In genomic region chr10:81432169-81432867, GRCm38 (mm10) we compare ENCODE assay signal across 8 mouse cellular contexts. TPM values are rescaled to one million over a fixed set of nuclear protein-coding genes. Genes with fewer than 3 reads are reported as not detected.
DNase-seq lines count a peak whose midpoint lies in the region; ATAC-seq lines count a peak whose summit lies in the region.

No protein-coding gene starts in this region.

- H3K27ac ChIP-seq in kidney, embryonic 15.5 days, result peak overlapping the region; percentile 58; the same call in 1 of the 2 replicates
- peak overlapping the region; percentile 50; the same call in 1 of the 2 replicates for H3K27ac ChIP-seq in midbrain, embryonic 16.5 days (ENCODE audit: low read length)

- no peaks in the 10 kb centered on the region for H3K9me3 ChIP-seq in kidney, embryonic 15.5 days (replicated peaks)
- H3K9me3 ChIP-seq in midbrain, embryonic 16.5 days (replicated peaks; ENCODE audit: control insufficient read depth, low read length, poor library complexity, severe bottlenecking), result no peaks in the 10 kb centered on the region

- no peaks in the 10 kb centered on the region for H3K36me3 ChIP-seq in kidney, embryonic 15.5 days
- no peaks in the 10 kb centered on the region for H3K36me3 ChIP-seq in midbrain, embryonic 16.5 days (ENCODE audit: control insufficient read depth, insufficient read depth, low read length)

- H3K4me3 ChIP-seq in kidney, embryonic 15.5 days (replicated peaks), result peak overlapping the region; percentile 36
- H3K4me3 ChIP-seq in midbrain, embryonic 16.5 days (ENCODE audit: low read depth, low read length), result peak overlapping the region; percentile 23

- ATAC-seq in kidney, embryonic 15.5 days (replicated peaks; ENCODE audit: low FRiP score), result no peak
- ATAC-seq in midbrain, embryonic 16.5 days, result peak; percentile 6

- no peaks in the 10 kb centered on the region for H3K27me3 ChIP-seq in kidney, embryonic 15.5 days
- peaks cover 7% of the 10 kb centered on the region for H3K27me3 ChIP-seq in midbrain, embryonic 16.5 days (ENCODE audit: control insufficient read depth, insufficient read depth, low read depth, low read length)

- WGBS in kidney, embryonic 15.5 days, result 58% methylated on average over 21 of the region's 21 CpGs
- WGBS in midbrain, embryonic 16.5 days, result 65% methylated on average over 21 of the region's 21 CpGs

- no peak overlapping the region for H3K9ac ChIP-seq in kidney, embryonic 15.5 days
- H3K9ac ChIP-seq in midbrain, embryonic 16.5 days (ENCODE audit: low read depth, low read length), result peak overlapping the region; percentile 51

- peaks cover 47% of the 10 kb centered on the region for H3K4me1 ChIP-seq in kidney, embryonic 15.5 days
- peaks cover 23% of the 10 kb centered on the region for H3K4me1 ChIP-seq in midbrain, embryonic 16.5 days (ENCODE audit: control insufficient read depth, insufficient read depth, low read length)

- H3K4me2 ChIP-seq in kidney, embryonic 15.5 days, result peak overlapping the region; percentile 61
- peak overlapping the region; percentile 61 for H3K4me2 ChIP-seq in midbrain, embryonic 16.5 days (ENCODE audit: low read length)

- DNase-seq in adrenal gland, adult 8-10 months, result peak; percentile 46
- DNase-seq in adrenal gland, postnatal 10 days, result no peak
- DNase-seq in urinary bladder, postnatal 10 days (ENCODE audit: low spot score), result peak; percentile 9
- no peak for DNase-seq in urinary bladder, postnatal 25 days (ENCODE audit: low spot score)
- DNase-seq in embryo, embryonic 11 days, result no peak
- DNase-seq in spleen, adult 12 weeks (ENCODE audit: low spot score), result no peak

RNA-seq across cellular contexts. Expression of gene Nfic, which starts 23.1 kb away (rescaled TPM):
- total RNA-seq in adrenal gland, adult 8-10 months (2022), result 100 to 1,000 TPM; 113 to 191 (median 144) TPM
- 100 to 1,000 TPM in 1 of 2 experiments, 10 to 100 TPM in 1; 99.9 to 129 TPM for total RNA-seq in adrenal gland, postnatal 10 days (2021)
- 67.9 and 84.5 TPM in 2 replicates for polyA plus RNA-seq in kidney, embryonic 15.5 days (2015; fragmentation: Nextera tagmentation; extraction: Ambion mirVana)
- 15.4 and 17.2 TPM in 2 replicates for polyA plus RNA-seq in midbrain, embryonic 16.5 days (2015; fragmentation: Nextera tagmentation; extraction: Ambion mirVana)

RNA-seq across cellular contexts. Expression of gene Smim24, which starts 39.5 kb away (rescaled TPM):
- total RNA-seq in adrenal gland, adult 8-10 months (2022), result 1 to 10 TPM in 2 of 4 experiments, under 1 TPM in 2; 0.78 to 2.0 (median 0.96) TPM
- 1 to 10 TPM; 1.2 to 1.6 TPM for total RNA-seq in adrenal gland, postnatal 10 days (2021)
- 26.0 and 29.4 TPM in 2 replicates for polyA plus RNA-seq in kidney, embryonic 15.5 days (2015; fragmentation: Nextera tagmentation; extraction: Ambion mirVana)
- 1.2 and 1.4 TPM in 2 replicates for polyA plus RNA-seq in midbrain, embryonic 16.5 days (2015; fragmentation: Nextera tagmentation; extraction: Ambion mirVana)

RNA-seq across cellular contexts. Expression of gene Gm48552, which starts 43.5 kb away (rescaled TPM):
- 1 to 10 TPM; 2.0 to 4.2 (median 2.6) TPM for total RNA-seq in adrenal gland, adult 8-10 months (2022)
- total RNA-seq in adrenal gland, postnatal 10 days (2021), result 1 to 10 TPM in 1 of 2 experiments, under 1 TPM in 1; 0.45 to 1.9 TPM
- polyA plus RNA-seq in kidney, embryonic 15.5 days (2015; fragmentation: Nextera tagmentation; extraction: Ambion mirVana), result 1.6 and 2.1 TPM in 2 replicates
- 2.3 and 3.3 TPM in 2 replicates for polyA plus RNA-seq in midbrain, embryonic 16.5 days (2015; fragmentation: Nextera tagmentation; extraction: Ambion mirVana)

RNA-seq across cellular contexts. Expression of gene Gm48551, which starts 48.1 kb away (rescaled TPM):
- 1 to 10 TPM in 2 of 4 experiments, under 1 TPM in 2; 0.65 to 2.9 (median 1.0) TPM for total RNA-seq in adrenal gland, adult 8-10 months (2022)
- 1 to 10 TPM; 1.1 to 1.6 TPM for total RNA-seq in adrenal gland, postnatal 10 days (2021)
- 2.5 and 4.1 TPM in 2 replicates for polyA plus RNA-seq in kidney, embryonic 15.5 days (2015; fragmentation: Nextera tagmentation; extraction: Ambion mirVana)
- polyA plus RNA-seq in midbrain, embryonic 16.5 days (2015; fragmentation: Nextera tagmentation; extraction: Ambion mirVana), result 6.1 and 8.2 TPM in 2 replicates

RNA-seq across cellular contexts. Expression of gene Dohh, which starts 48.1 kb away (rescaled TPM):
- 10 to 100 TPM; 49.8 to 60.2 (median 55.0) TPM for total RNA-seq in adrenal gland, adult 8-10 months (2022)
- total RNA-seq in adrenal gland, postnatal 10 days (2021), result 10 to 100 TPM; 52.8 to 54.2 TPM
- 79.7 and 82.2 TPM in 2 replicates for polyA plus RNA-seq in kidney, embryonic 15.5 days (2015; fragmentation: Nextera tagmentation; extraction: Ambion mirVana)
- polyA plus RNA-seq in midbrain, embryonic 16.5 days (2015; fragmentation: Nextera tagmentation; extraction: Ambion mirVana), result 77.5 and 86.2 TPM in 2 replicates

Comparison
In these comparisons a context has a peak if more than half of its experiments do, and no peak if none do; other contexts are left out.
1. DNase-seq: peak in adrenal gland, adult 8-10 months (single experiment) and urinary bladder, postnatal 10 days (single experiment); none in adrenal gland, postnatal 10 days (single experiment), urinary bladder, postnatal 25 days (single experiment), embryo, embryonic 11 days (single experiment) and spleen, adult 12 weeks (single experiment).